Mouse (Mus musculus): ENCODE data around the gene Rundc3a.

Gene Rundc3a

GRCm38 (mm10) chr11:102447497-102447896 lies 54.3 kb downstream of the Rundc3a start, which contains the start of gene Fam171a2:
Gene Fam171a2, minus strand, starts transcription at chr11:102447682.
- DNase-seq (ENCODE audit: low read depth, low spot score) = peak; percentile 78

DNA sequence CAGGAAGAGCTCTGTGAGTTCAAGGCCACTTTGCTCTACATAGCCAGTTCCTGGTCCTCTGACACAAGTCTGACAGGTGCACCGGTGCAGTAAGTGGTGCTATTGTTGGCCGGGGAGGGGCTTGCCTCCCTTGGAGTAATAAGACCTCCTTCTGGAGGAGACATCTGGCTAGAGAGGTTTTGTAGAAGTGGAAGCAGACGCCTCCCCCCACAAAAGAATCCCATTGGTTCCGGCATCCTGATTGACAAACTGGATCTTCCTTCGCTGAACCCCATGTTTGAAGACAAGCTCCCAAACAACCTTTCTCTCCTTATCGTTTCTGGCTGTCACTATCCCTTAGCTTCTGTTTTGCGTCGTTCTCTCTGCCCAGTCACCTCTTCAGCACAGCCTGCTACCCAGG lies 55.1 kb downstream of the Rundc3a start:
- DNase-seq (ENCODE audit: low read depth, low spot score) = no peak

DNA sequence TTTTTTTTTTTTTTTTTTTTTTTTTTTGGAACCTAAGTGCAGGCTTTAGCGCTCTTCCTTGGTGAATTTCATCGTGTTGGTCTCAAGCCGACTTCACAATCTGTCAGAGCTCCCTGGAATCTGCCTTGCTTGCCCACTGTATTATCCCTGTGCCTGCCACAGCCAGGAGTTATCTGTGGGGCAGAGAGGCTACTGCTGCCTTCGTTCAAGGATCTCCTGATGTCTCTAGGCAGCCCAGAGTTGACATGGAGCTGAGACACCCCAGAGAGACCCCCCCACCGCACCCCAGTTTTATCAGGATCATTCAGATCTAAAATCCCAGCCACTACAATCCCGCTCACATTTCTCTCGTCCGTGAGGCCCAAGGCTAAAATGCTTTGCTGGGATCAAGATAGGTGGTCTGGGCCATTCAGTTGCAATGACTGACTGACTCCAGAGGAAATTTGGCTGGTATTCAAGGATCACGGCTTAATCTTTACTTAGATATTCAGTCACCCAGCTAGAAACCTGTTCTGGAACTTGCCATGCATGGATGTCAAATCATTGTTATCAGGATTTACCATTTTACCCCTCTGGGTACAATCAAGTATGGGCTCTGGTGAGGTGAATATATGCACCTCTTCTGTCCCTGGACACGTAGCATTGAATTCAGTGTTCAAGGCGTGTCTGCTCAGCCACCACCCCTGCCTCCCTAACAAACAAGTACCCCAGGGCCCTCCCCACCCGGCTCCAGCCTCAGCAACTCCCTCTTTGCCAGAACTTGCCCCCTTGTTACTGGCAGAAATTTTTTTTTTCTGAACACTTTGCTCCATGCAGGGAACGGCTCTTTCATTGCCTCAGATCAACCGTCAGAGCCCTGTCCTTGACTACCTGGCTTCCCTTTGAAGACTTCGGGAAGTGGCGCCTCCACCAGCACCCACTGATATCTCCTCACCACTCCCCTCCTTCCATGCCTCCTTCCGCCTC lies 56.1 kb downstream of the Rundc3a start:
- DNase-seq (ENCODE audit: low read depth, low spot score) = no peak

Measured in embryo, embryonic 11.5 days (tissue).